Mouse (Mus musculus) cerebellum, adult 8-10 months (tissue): Measurements from ENCODE around the gene Gigyf1.

Experiments
- DNase-seq: peaks from one replicate; pipeline ENCODE4 v3.0.0; 2022

Gigyf1 gene

DNA sequence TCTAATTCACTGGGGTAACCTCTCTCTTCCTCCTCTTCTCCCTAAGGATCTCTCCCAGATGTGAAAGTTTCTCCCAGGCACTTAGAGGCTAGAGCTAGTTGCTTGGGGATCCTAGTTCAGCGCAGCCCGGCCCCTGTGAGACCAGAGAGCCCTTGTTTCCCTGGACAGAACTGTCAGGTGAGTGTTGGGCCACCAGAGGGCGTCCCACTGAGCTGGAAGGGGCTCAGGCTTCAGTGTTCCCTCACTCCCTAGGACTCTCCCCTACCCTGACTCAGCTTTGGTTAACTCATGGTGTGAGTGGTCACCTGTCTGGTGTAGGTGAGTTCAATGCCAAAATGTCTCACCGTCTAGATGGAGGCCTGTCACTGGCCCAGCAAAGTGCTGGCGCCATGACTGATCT lies at the start of gene Gigyf1:
Gene Gigyf1, plus strand, starts transcription at position 113 of the 400 bp plus-strand sequence.
- no peak for DNase-seq

DNA sequence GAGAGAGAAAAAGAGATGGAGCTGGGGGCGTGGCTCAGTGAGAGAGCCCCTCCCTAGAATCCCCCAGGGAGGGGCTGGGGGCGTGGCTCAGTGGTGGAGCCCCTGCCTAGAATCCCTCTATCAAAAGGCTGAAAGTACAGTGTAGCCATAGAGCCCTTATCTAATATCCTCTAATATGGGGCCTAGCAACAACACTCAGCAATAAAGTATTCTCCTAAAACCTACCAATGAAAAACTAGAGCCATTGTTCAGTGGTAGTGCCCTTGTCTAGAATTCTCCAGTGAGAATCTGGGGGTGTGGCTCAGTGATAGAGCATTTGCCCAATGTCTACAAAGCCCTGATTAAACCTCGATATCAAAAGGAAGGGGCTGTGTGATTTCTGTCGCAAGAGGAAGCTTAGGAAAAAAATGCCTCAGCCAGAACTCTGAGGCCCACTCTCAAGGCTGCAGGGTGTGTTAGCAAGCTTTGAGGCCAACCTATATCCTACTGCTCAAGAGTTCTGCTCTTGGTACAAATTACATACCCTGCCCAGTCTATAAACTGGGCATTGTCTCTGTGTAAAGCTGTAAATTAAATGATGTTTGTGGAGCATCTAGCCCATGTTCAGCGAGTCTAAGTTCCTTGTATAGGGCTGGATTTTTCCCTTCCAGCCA lies 46.0 kb upstream of the Gigyf1 start:
- no peak for DNase-seq

DNA sequence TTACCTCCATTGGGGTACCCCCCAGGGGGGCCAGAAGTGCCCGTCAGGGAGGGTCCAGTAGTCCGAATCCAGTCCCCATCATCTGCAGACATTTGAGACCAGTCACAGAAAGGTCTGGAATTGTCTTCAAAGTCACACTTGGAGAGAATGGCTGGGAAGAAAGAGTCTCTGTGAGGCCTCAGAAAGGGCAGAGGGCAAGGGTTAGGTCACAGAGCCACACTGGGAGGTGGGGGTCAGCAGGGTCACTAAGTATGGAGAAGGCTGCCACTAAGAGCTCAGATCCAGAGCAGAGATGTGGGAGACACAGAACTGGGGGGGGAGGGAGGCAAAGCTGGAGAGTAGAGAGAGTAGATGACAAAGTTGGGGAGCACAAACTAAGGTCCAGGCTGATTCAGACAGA lies 44.0 kb upstream of the Gigyf1 start:
- DNase-seq = no peak

- DNase-seq = no peak
These were observed 41.4 kb upstream of the Gigyf1 start, which contains the start of gene Zan for GRCm38 (mm10) chr5:137476964-137477363. Gene Zan, minus strand, starts transcription at chr5:137477064.

DNA sequence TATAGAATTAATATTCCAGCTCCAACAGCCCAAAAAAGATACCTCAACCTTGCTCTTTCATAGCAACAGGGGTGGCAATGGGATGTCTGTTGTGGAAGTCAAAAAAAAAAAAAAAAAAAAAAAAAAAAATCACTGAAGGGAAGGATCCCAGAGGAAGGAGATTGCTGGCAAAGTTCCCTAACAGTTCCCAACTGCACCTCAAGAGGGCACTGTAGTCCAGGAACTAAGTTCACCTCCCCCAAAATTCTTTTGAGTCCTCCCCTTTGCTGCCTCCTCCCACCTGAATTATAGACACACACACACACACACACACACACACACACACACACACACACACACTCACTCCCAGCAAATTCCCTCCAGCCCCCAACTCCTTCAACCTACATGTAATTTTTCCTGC lies 37.2 kb upstream of the Gigyf1 start:
- peak; percentile 80 for DNase-seq

GRCm38 (mm10) chr5:137481897-137482296 lies 36.5 kb upstream of the Gigyf1 start:
- no peak for DNase-seq

- DNase-seq = no peak
These were observed 33.1 kb upstream of the Gigyf1 start for GRCm38 (mm10) chr5:137485071-137485850.

- DNase-seq = no peak
These were observed 32.5 kb upstream of the Gigyf1 start for GRCm38 (mm10) chr5:137485851-137486155.

DNA sequence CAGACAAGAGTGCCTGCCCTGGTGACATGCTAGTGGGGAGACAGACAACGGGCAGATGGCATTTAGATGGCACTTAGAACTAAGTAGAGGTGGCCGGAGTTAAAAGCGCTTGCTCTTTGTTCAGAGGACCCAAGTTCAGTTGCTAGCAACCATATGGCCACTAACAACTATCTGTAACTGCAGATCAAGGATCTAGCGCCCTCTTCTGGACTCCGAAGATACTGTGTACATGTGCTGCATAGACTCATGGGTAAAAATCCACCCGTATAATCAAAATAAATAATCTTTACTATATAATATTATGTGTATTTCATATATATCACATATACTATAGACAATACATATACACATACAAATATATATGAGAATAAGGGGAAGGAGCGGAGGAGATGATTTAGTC lies 30.7 kb upstream of the Gigyf1 start:
- DNase-seq = no peak

DNA sequence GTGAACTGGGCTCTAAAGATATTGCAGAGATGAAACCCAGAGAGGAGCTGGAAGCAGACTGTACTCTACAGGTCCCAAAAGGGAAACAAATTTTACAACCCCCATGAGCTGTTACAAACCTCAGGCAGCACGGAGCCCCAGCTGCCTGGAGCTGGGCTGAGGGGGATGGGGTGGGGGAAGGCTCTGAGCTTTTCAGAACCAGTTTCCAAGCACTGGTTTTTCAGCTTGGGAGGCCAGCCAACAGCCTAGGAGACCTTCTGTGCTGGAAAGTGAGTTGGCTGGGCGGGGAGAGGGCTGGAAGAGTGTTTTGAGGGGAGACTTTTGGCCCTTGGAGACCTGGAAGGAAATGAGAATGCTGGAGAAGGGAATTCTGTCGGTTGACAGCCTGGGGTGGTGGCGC lies 26.8 kb upstream of the Gigyf1 start:
- DNase-seq = no peak

DNA sequence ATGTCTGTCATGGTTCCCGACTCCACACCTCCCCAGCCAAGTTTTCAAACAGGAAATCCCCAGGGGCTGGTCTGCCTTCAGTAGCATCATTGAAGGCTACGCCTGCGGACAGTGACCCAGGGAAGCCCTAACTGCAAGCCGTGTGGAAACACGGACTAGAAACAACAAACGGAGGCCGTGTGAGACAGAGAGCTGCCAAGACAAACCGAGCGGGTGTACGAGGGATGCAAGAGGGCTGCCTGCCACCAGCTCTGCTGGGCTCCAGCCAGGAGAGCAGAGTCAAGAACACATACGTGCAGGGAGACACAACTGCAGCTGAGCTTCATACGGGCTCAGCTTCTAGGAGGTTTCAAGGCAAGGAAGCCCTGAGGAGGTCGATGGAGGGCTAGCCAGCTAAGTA lies 24.5 kb upstream of the Gigyf1 start:
- DNase-seq = no peak

DNA sequence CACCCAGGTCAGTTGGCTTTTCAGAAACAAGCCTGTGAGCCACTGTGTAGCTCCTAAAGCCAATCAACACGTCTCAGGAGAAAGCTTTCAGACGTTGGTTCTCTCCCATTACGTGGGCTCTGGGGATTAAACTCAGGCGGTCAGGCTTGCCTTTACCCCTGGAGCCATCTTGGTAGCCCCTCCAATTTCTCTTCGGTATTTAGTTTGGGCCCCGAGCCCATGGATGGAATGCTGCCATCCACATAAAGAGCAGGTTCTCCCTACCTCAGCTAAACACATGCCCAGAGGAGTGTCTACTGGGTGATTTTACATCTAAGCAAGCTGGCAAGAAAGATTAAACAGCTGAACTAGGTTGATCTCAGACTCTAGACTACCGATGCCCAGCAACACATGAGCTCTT lies 18.2 kb upstream of the Gigyf1 start:
- DNase-seq = peak; percentile 33

GRCm38 (mm10) chr5:137501709-137502666 lies 16.4 kb upstream of the Gigyf1 start, which contains the start of gene Pop7:
Gene Pop7, minus strand, starts transcription at chr5:137502518.
- peak; percentile 100 for DNase-seq

- no peak for DNase-seq
These were observed 15.7 kb upstream of the Gigyf1 start for GRCm38 (mm10) chr5:137502667-137503110.

DNA sequence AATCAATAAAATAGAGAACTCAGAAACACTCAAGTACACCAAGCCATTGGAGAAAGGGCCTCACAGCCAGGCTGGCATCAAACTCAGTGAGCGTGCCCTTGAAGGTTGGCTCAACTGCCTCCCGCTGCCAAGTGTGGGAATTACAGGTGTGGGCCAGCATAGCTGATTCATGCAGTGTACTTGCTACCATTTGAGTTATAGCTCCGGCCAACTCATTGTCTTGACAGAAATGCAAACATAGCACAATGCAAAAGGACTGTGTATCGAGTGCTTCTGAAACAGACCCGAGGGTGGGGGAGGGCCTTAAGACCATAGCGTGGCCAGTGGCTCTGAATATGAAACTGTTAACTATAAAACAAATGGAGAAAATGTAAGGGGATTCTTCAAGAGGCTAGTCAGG lies 14.3 kb upstream of the Gigyf1 start:
- DNase-seq = peak; percentile 27

- peak; percentile 86 for DNase-seq
These were observed 8.3 kb upstream of the Gigyf1 start for GRCm38 (mm10) chr5:137510014-137510501.

DNA sequence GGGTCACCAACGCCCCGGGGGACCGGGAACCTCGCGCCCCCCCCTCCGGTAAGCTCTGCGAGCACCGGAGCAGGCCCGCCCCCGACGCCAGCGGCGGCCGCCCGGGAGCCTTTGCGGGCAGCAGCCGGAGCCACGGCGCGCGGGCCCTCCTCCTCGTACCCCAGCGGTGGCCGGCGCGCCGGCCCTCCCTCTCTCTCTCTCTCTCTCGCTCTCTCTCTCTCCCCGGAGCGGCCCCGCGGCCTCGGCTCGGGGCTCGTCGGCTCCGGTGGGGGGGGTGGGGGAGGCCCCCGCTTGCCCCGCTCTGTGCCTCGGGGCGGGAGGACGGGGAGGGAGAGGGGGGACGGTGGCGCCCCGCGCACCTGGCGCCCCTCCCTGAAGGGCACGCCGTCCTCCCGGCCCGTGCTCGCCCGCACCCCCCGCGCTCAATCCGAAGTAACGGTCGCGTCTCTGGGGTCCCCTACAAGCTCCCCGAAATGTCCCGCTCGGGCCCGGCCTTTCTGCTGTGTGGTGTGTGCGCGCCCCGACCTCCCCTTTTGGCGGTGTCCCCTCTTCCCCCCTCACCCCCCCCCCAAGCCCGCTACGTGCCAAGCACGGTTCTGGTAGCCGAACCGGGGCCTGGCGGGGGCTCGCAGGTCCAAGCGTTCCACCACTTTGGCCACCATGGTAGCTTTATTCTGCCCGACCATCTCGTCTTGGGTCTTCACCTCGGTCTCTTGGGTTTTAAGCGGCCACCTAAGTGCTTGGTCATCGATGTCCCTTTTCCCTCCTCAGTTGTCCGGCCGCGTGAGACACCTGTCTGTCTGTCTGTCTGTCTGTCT lies 7.6 kb upstream of the Gigyf1 start:
- peak; percentile 44 for DNase-seq

DNA sequence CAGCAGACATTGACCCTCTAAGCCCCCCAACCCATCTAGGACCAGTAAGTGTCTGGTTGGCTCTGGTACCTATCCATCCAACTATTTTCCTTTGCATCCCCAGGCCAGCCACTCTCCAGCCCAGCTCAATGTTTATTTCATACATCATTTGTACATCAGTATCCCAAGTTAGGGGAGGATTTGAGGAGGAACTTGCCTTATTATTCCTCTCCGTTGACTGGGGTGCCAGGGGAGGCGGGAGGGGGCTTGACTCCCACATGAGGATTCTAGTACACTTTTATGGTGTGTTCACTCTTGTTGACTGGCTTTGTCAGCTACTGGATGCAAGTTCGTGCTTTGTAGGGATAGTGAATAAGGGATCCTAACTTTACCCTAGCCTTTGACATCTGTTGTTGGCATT lies 6.6 kb upstream of the Gigyf1 start:
- peak; percentile 19 for DNase-seq

DNA sequence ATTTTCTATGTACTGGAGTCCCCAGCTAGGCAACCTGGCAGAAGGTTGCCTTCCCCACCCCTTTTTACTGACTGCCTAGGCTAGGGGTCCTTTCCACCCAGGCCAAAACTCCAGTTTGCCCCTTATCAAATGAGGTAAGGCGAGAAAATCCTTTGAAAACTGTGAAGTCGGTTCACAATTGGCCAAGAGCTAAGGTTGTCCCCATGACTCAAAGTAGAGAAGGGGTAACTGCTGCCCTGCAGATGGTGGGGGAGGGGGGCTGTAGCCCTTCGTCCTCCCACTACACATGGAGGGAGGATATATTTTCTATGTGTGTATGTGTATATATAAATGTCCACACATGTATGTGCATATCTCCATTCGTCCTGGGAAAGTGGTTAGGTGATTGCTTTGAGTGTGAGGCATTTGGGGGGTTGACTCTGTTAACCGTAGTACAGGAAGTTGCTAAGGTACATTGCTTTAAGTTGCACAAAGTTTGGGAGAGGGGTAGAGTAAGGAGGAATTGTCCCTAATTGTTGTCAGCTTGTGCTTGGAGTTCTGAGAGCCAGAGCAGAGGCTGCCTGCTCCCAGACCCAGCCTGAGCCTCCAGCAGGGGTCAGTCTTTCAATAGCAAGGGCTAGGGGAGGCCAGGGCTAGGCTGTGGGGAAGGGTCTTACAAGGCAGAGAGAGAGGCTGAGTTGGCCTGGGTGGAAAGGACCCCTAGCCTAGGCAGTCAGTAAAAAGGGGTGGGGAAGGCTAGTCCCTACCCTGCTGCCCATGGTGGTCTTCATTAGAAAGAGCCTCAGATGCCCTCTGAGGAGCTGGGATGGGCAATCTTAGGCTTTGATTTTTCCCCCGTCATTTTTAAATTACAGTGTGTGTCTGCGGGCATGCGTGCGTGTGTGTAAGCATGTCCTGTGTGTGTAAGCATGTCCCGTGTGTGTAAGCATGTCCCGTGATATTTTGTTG lies 5.2 kb upstream of the Gigyf1 start:
- peak; percentile 31 for DNase-seq

DNA sequence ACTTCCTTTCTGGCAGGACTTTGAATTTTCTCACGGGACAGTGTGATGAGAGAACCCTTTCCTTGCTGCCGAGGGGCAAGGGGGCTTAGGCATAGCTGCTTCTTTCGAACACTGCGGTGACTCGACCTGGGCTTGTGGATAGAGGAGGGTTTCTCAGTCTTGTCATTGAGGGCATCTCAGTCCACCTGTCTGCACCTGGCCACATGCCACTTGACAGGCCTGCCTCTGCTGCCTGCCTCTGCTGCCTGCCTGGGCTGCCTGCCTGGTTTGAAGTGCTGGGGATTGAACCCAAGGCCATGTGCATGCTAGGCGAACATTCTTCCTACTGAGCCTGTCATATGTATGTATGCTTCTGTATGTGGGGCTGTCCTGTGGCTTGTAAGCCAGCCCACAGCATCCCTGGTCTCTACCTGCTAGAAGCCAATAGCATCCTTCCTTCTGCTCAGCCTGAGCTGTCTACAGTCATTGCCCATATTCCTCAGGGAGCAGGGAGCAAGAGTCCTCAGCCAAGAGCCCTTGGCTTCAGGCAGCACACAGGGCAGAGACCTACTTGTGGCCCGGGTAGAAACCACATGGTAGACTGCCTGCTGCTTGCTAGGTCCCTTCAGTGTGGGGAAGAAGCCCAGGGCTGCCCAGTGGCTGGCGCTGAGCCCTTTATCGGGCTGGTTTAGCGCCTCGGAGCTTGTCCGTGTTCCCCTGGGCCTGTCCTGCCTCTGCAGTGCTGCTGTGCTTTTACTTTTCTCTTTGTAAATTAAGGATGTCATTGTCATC lies 4.2 kb upstream of the Gigyf1 start:
- peak; percentile 50 for DNase-seq
